Mouse (Mus musculus): ENCODE results near the gene Fam133b. TPM values are rescaled to one million over a fixed set of nuclear protein-coding genes. Genes with fewer than 3 reads are reported as not detected.
"Not testable (repeated sequence)": the region's sequence is repeated elsewhere in the genome, so short reads cannot be mapped to it uniquely, and the experiment has no call there.

Fam133b gene
- polyA plus RNA-seq, 2 experiments = 10.9 to 11.6 TPM

GRCm38 (mm10) chr5:3600298-3600697 is 56.7 kb downstream of the Fam133b start:
- Histone ChIP-seq H3K4me2 (ENCODE audit: low read depth) (no peak overlapping the region), H3K36me3 (replicated peaks; ENCODE audit: control insufficient read depth, insufficient read depth, low read depth) (no peaks in the 10 kb centered on the region), H3K9me3 (ENCODE audit: control insufficient read depth, low read length) (no peaks in the 10 kb centered on the region), H3K4me1 (replicated peaks; ENCODE audit: control insufficient read depth in 2 of 2, insufficient read depth in 2 of 2, low read length in 1 of 2) (peaks cover under 1 to 4% of the 10 kb centered on the region in 2 experiments; a peak in 2 of 4 replicates), H3K27me3 (ENCODE audit: control insufficient read depth, insufficient read depth, low read length) (no peaks in the 10 kb centered on the region), H3K27ac (no peak overlapping the region), H3K9ac (replicated peaks) (no peak overlapping the region), H3K4me3 (ENCODE audit: insufficient read depth in 1 of 2, low read depth in 2 of 2, low read length in 2 of 2) (no peak overlapping the region)
- 54% methylated on average over 1 of the region's 1 CpGs for WGBS (ENCODE audit: insufficient replicate concordance)
- DNase-seq (ENCODE audit: low read depth in 3 of 3, low spot score in 3 of 3) (no peak), ATAC-seq (ENCODE audit: insufficient read depth) (no peak)
- TF ChIP-seq EP300 (IDR thresholded peaks at IDR 0.05; ENCODE audit: low read depth) (no peak), CTCF (IDR thresholded peaks at IDR 0.05; ENCODE audit: low read depth) (no peak)

- Histone ChIP-seq H3K36me3 (replicated peaks; ENCODE audit: control insufficient read depth, insufficient read depth, low read depth) (no peaks in the 10 kb centered on the region), H3K27ac (no peak overlapping the region), H3K4me1 (replicated peaks; ENCODE audit: control insufficient read depth in 2 of 2, insufficient read depth in 2 of 2, low read length in 1 of 2) (peaks cover 0 to 3% of the 10 kb centered on the region in 2 experiments; a peak in 1 of 4 replicates), H3K9me3 (ENCODE audit: control insufficient read depth, low read length) (no peaks in the 10 kb centered on the region), H3K4me2 (ENCODE audit: low read depth) (no peak overlapping the region), H3K27me3 (ENCODE audit: control insufficient read depth, insufficient read depth, low read length) (no peaks in the 10 kb centered on the region), H3K4me3 (ENCODE audit: insufficient read depth in 1 of 2, low read depth in 2 of 2, low read length in 2 of 2) (no peak overlapping the region), H3K9ac (replicated peaks) (no peak overlapping the region)
- no peak for DNase-seq (ENCODE audit: low read depth in 3 of 3, low spot score in 3 of 3)
- no peak for ATAC-seq (ENCODE audit: insufficient read depth)
- 67% methylated on average over 3 of the region's 3 CpGs for WGBS (ENCODE audit: insufficient replicate concordance)
- TF ChIP-seq CTCF (IDR thresholded peaks at IDR 0.05; ENCODE audit: low read depth) = no peak
- TF ChIP-seq EP300 (IDR thresholded peaks at IDR 0.05; ENCODE audit: low read depth) = no peak
Observed at GRCm38 (mm10) chr5:3600790-3601189, 57.2 kb downstream of the Fam133b start.

- no peak for DNase-seq (ENCODE audit: low read depth in 3 of 3, low spot score in 3 of 3)
- no peak overlapping the region for H3K4me3 ChIP-seq (ENCODE audit: insufficient read depth in 1 of 2, low read depth in 2 of 2, low read length in 2 of 2)
- no peaks in the 10 kb centered on the region for H3K27me3 ChIP-seq (ENCODE audit: control insufficient read depth, insufficient read depth, low read length)
- 85% methylated on average over 9 of the region's 9 CpGs for WGBS (ENCODE audit: insufficient replicate concordance)
- ATAC-seq (ENCODE audit: insufficient read depth) = no peak
- H3K36me3 ChIP-seq (replicated peaks; ENCODE audit: control insufficient read depth, insufficient read depth, low read depth) = no peaks in the 10 kb centered on the region; the same call in 1 of the 2 replicates
- H3K9ac ChIP-seq (replicated peaks) = no peak overlapping the region
- no peaks in the 10 kb centered on the region for H3K9me3 ChIP-seq (ENCODE audit: control insufficient read depth, low read length)
- TF ChIP-seq EP300 (IDR thresholded peaks at IDR 0.05; ENCODE audit: low read depth) (no peak), CTCF (IDR thresholded peaks at IDR 0.05; ENCODE audit: low read depth) (no peak)
- no peaks in the 10 kb centered on the region for H3K4me1 ChIP-seq (replicated peaks; ENCODE audit: control insufficient read depth in 2 of 2, insufficient read depth in 2 of 2, low read length in 1 of 2)
- H3K27ac ChIP-seq = no peak overlapping the region
- H3K4me2 ChIP-seq (ENCODE audit: low read depth) = no peak overlapping the region
Observed at GRCm38 (mm10) chr5:3607114-3607513, 63.5 kb downstream of the Fam133b start.

GRCm38 (mm10) chr5:3609241-3609640 is 65.6 kb downstream of the Fam133b start:
- TF ChIP-seq CTCF (IDR thresholded peaks at IDR 0.05; ENCODE audit: low read depth) (no peak), EP300 (IDR thresholded peaks at IDR 0.05; ENCODE audit: low read depth) (no peak)
- no peak for ATAC-seq (ENCODE audit: insufficient read depth)
- Histone ChIP-seq H3K4me3 (ENCODE audit: insufficient read depth in 1 of 2, low read depth in 2 of 2, low read length in 2 of 2) (no peak overlapping the region), H3K27me3 (ENCODE audit: control insufficient read depth, insufficient read depth, low read length) (no peaks in the 10 kb centered on the region), H3K9me3 (ENCODE audit: control insufficient read depth, low read length) (no peaks in the 10 kb centered on the region), H3K4me1 (replicated peaks; ENCODE audit: control insufficient read depth in 2 of 2, insufficient read depth in 2 of 2, low read length in 1 of 2) (no peaks in the 10 kb centered on the region), H3K4me2 (ENCODE audit: low read depth) (no peak overlapping the region), H3K27ac (no peak overlapping the region), H3K36me3 (replicated peaks; ENCODE audit: control insufficient read depth, insufficient read depth, low read depth) (no peaks in the 10 kb centered on the region; the same call in 1 of the 2 replicates), H3K9ac (replicated peaks) (no peak overlapping the region)
- DNase-seq (ENCODE audit: low read depth in 3 of 3, low spot score in 3 of 3) = no peak
- WGBS (ENCODE audit: insufficient replicate concordance) = 83% methylated on average over 7 of the region's 7 CpGs

GRCm38 (mm10) chr5:3611835-3612234 is 68.2 kb downstream of the Fam133b start:
- DNase-seq (ENCODE audit: low read depth in 3 of 3, low spot score in 3 of 3); H3K9me3 ChIP-seq (ENCODE audit: control insufficient read depth, low read length); H3K27me3 ChIP-seq (ENCODE audit: control insufficient read depth, insufficient read depth, low read length); H3K36me3 ChIP-seq (replicated peaks; ENCODE audit: control insufficient read depth, insufficient read depth, low read depth); ATAC-seq (ENCODE audit: insufficient read depth); H3K4me3 ChIP-seq (ENCODE audit: insufficient read depth in 1 of 2, low read depth in 2 of 2, low read length in 2 of 2); H3K4me2 ChIP-seq (ENCODE audit: low read depth); H3K9ac ChIP-seq (replicated peaks); H3K4me1 ChIP-seq (replicated peaks; ENCODE audit: control insufficient read depth in 2 of 2, insufficient read depth in 2 of 2, low read length in 1 of 2); H3K27ac ChIP-seq: not testable (repeated sequence)
- WGBS (ENCODE audit: insufficient replicate concordance) = 83% methylated on average over 2 of the region's 2 CpGs

Other genes with a start within 250 kb of the Fam133b start
- gene Cdk6, start 202.3 kb upstream of the Fam133b start, polyA plus RNA-seq (2012; rRNA removed) = 5.7 and 8.6 TPM in 2 replicates
- 13.9 and 15.5 TPM in 2 replicates for gene Cdk6, start 202.3 kb upstream of the Fam133b start, polyA plus RNA-seq (2014; fragmentation: Nextera tagmentation; extraction: Ambion mirVana)
- gene 1700109H08Rik, start 27.7 kb downstream of the Fam133b start, polyA plus RNA-seq (2012; rRNA removed) = 1.2 and 1.9 TPM in 2 replicates
- gene 1700109H08Rik, start 27.7 kb downstream of the Fam133b start, polyA plus RNA-seq (2014; fragmentation: Nextera tagmentation; extraction: Ambion mirVana) = 0.50 and 0.71 TPM in 2 replicates
- 2.2 and 4.0 TPM in 2 replicates for gene Pex1, start 52.2 kb downstream of the Fam133b start, polyA plus RNA-seq (2012; rRNA removed)
- gene Pex1, start 52.2 kb downstream of the Fam133b start, polyA plus RNA-seq (2014; fragmentation: Nextera tagmentation; extraction: Ambion mirVana) = 2.9 and 3.8 TPM in 2 replicates
- 2.3 and 4.1 TPM in 2 replicates for gene Rbm48, start 52.8 kb downstream of the Fam133b start, polyA plus RNA-seq (2012; rRNA removed)
- 5.7 and 6.2 TPM in 2 replicates for gene Rbm48, start 52.8 kb downstream of the Fam133b start, polyA plus RNA-seq (2014; fragmentation: Nextera tagmentation; extraction: Ambion mirVana)
- not detected in 2 replicates for gene Tmbim7, start 107.3 kb downstream of the Fam133b start, polyA plus RNA-seq (2012; rRNA removed)
- not detected in 2 replicates for gene Tmbim7, start 107.3 kb downstream of the Fam133b start, polyA plus RNA-seq (2014; fragmentation: Nextera tagmentation; extraction: Ambion mirVana)
- 17.8 and 25.4 TPM in 2 replicates for gene Gatad1, start 113.4 kb downstream of the Fam133b start, polyA plus RNA-seq (2012; rRNA removed)
- gene Gatad1, start 113.4 kb downstream of the Fam133b start, polyA plus RNA-seq (2014; fragmentation: Nextera tagmentation; extraction: Ambion mirVana) = 27.7 and 30.1 TPM in 2 replicates

Data from liver, embryonic 14.5 days (tissue).